13 mouse cellular contexts compared by ENCODE assay signal in the genomic region with DNA sequence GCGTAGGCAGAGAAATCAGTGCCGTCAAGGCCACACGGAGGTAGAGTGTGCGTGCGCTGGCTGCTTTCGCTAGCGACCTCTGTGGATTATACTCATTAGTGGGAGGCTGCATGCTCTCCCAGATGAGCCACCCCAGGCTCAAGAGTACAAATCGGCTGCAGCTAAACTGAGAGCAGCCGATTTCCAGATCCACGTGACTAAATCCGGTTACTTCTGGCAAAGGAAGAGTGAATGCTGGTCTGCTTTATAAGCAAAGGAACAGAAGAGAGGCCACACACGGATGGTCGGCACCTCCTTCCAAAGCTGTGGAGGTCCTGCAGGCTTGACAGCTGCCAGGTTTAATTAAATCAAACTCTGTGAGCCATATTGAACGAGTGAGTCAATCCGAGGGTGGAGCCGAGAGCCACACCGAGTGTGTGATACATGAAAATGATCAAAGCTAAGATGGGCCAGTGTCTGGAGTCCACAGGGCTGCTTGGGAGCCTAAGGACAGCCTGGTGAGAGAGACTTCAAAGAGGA.
DNase-seq lines count a peak whose midpoint lies in the region; ATAC-seq and TF ChIP-seq lines count a peak whose summit lies in the region.
"Had no signal": no experiment of that assay in that cellular context is flagged by ENCODE, and none has a peak within 500 bp of the region (broad histone marks: within the 10 kb centered on the region; RNA-seq: fewer than 3 reads in every experiment).

No protein-coding gene starts in this region.

- H3K27ac ChIP-seq in hindbrain, postnatal 0 days, result peak overlapping the region; percentile 42; the same call in 1 of the 2 replicates
- H3K27ac ChIP-seq in midbrain, embryonic 11.5 days (ENCODE audit: low read depth, low read length), result no peak overlapping the region; the same call in 1 of the 2 replicates
- H3K27ac ChIP-seq: limb, embryonic 12.5 days had no signal

- H3K4me3 ChIP-seq in hindbrain, postnatal 0 days (ENCODE audit: low read length), result no peak overlapping the region
- H3K4me3 ChIP-seq in midbrain, embryonic 11.5 days (ENCODE audit: low read depth, low read length), result no peak overlapping the region
- H3K4me3 ChIP-seq: limb, embryonic 12.5 days; megakaryocyte, embryonic 14.5 days had no signal

- no peaks in the 10 kb centered on the region for H3K36me3 ChIP-seq in hindbrain, postnatal 0 days (ENCODE audit: insufficient read depth, low read length)
- H3K36me3 ChIP-seq in midbrain, embryonic 11.5 days (ENCODE audit: control insufficient read depth, insufficient read depth, low read length), result no peaks in the 10 kb centered on the region
- H3K36me3 ChIP-seq: G1E; limb, embryonic 12.5 days had no signal

- no peak for TF ChIP-seq CTCF in hindbrain, postnatal 0 days (IDR thresholded peaks at IDR 0.05; ENCODE audit: low read depth)

- no peak for DNase-seq in frontal cortex, postnatal 10 days (ENCODE audit: low spot score in 2 of 2)
- peak; percentile 41 for DNase-seq in MN1 (ENCODE audit: low spot score)
- DNase-seq in hindbrain, postnatal 0 days (ENCODE audit: low spot score), result peak; percentile 14
- no peak for DNase-seq in midbrain, embryonic 11.5 days (ENCODE audit: low spot score, missing footprints)
- DNase-seq in testis, postnatal 10 days (ENCODE audit: low spot score), result no peak
- no peak for DNase-seq in cerebellum, adult 9-11 months
- DNase-seq in cerebellum, postnatal 36 days, result no peak

- ATAC-seq in frontal cortex, adult (ENCODE audit: low TSS enrichment), result peak; percentile 56
- ATAC-seq in hindbrain, postnatal 0 days, result peak; percentile 68
- peak; percentile 40; the same call in 1 of the 2 replicates for ATAC-seq in midbrain, embryonic 11.5 days (ENCODE audit: low FRiP score)
- ATAC-seq: activated CD4-positive, CD25-positive, alpha-beta regulatory T cell, adult 4 months had no signal

- H3K4me1 ChIP-seq in hindbrain, postnatal 0 days (ENCODE audit: insufficient read depth, low read length), result no peaks in the 10 kb centered on the region
- H3K4me1 ChIP-seq in midbrain, embryonic 11.5 days (ENCODE audit: control insufficient read depth, insufficient read depth, low read length), result peaks cover 2% of the 10 kb centered on the region; the same call in 1 of the 2 replicates
- H3K4me1 ChIP-seq: limb, embryonic 12.5 days; megakaryocyte, embryonic 14.5 days had no signal

- H3K4me2 ChIP-seq in hindbrain, postnatal 0 days (ENCODE audit: low read depth, low read length), result no peak overlapping the region
- H3K4me2 ChIP-seq in midbrain, embryonic 11.5 days, result 0 out of 2 replicates have a peak overlapping the region, but pooled peaks have one; percentile 4
- H3K4me2 ChIP-seq: limb, embryonic 12.5 days; lung, embryonic 14.5 days had no signal

- 53% methylated on average over 17 of the region's 17 CpGs for WGBS in hindbrain, postnatal 0 days
- WGBS in midbrain, embryonic 11.5 days, result 64% methylated on average over 17 of the region's 17 CpGs

- no peaks in the 10 kb centered on the region for H3K9me3 ChIP-seq in hindbrain, postnatal 0 days (ENCODE audit: low read length)
- no peaks in the 10 kb centered on the region for H3K9me3 ChIP-seq in midbrain, embryonic 11.5 days (ENCODE audit: control insufficient read depth, low read length)
- H3K9me3 ChIP-seq: G1E; limb, embryonic 12.5 days had no signal

- H3K9ac ChIP-seq in hindbrain, postnatal 0 days (replicated peaks; ENCODE audit: low read length), result no peak overlapping the region
- peak overlapping the region; percentile 16; the same call in 1 of the 2 replicates for H3K9ac ChIP-seq in midbrain, embryonic 11.5 days (ENCODE audit: low read length)
- H3K9ac ChIP-seq: limb, embryonic 12.5 days; lung, embryonic 14.5 days had no signal

- no peaks in the 10 kb centered on the region for H3K27me3 ChIP-seq in hindbrain, postnatal 0 days (ENCODE audit: insufficient read depth, low read length)
- H3K27me3 ChIP-seq in midbrain, embryonic 11.5 days (ENCODE audit: control insufficient read depth, insufficient read depth, low read length), result no peaks in the 10 kb centered on the region
- H3K27me3 ChIP-seq: limb, embryonic 12.5 days had no signal

Comparison
In these comparisons a context has a peak if more than half of its experiments do, and no peak if none do; other contexts are left out.
1. DNase-seq: peak in MN1 (single experiment) and hindbrain, postnatal 0 days (single experiment); none in frontal cortex, postnatal 10 days (0 of 2), midbrain, embryonic 11.5 days (single experiment), testis, postnatal 10 days (single experiment), cerebellum, adult 9-11 months (single experiment) and cerebellum, postnatal 36 days (0 of 2).
2. Peak in every context shown above with its lines, with median percentiles within 50 percentile points of each other: ATAC-seq.